In genomic region chrX:122831222-122831621, GRCm38 (mm10) we compare ENCODE assay signal across 2 mouse cellular contexts.
DNase-seq lines count a peak whose midpoint lies in the region.
"Not testable (repeated sequence)": the region's sequence is repeated elsewhere in the genome, so short reads cannot be mapped to it uniquely, and the experiment has no call there.

No protein-coding gene starts in this region.

- in situ Hi-C loops in ES-E14 (cut with MboI; ENCODE audit: low sequenced_read_pairs in 2 of 2, unreplicated experiment in 2 of 2), result not testable (repeated sequence)

- not testable (repeated sequence) for H3K27ac ChIP-seq in ES-E14 (ENCODE audit: insufficient read depth, low read depth, low read length, poor library complexity, severe bottlenecking)

- not testable (repeated sequence) for H3K9me3 ChIP-seq in ES-E14 (ENCODE audit: control insufficient read depth, insufficient read depth, low read depth, low read length)

- DNase-seq in 416B (ENCODE audit: low read depth), result peak; percentile 39
- DNase-seq in ES-E14 (ENCODE audit: low read depth, low spot score), result not testable (repeated sequence)

- not testable (repeated sequence) for H3K4me1 ChIP-seq in ES-E14 (ENCODE audit: control insufficient read depth in 2 of 2, insufficient read depth in 2 of 2, low read length in 2 of 2, poor library complexity in 1 of 2)

- peak overlapping the region in 1 of 2 experiments; percentile 25; a peak in 1 of 4 replicates for H3K4me3 ChIP-seq in ES-E14 (ENCODE audit: insufficient read depth in 1 of 2, low read depth in 1 of 2, low read length in 2 of 2, poor library complexity in 1 of 2, severe bottlenecking in 1 of 2)

- peak overlapping the region; percentile 52; the same call in 1 of the 2 replicates for H3K9ac ChIP-seq in ES-E14 (ENCODE audit: insufficient read depth, low read depth, low read length, poor library complexity, severe bottlenecking)

- not testable (repeated sequence) for H3K36me3 ChIP-seq in ES-E14 (ENCODE audit: control insufficient read depth, insufficient read depth, low read length, poor library complexity, severe bottlenecking)
